Mouse (Mus musculus) cortical plate, adult 2 months (tissue): Measurements from ENCODE around the gene Cops9.
A peak's percentile ranks its signal among the peaks of the same experiment; 100 is the strongest.

Experiments
- CTCF ChIP-seq: fragments of 200-500 bp; IDR thresholded peaks from 2 replicates; pipeline ENCODE4 v1.5.1; 2011; ENCODE audit warnings: mild to moderate bottlenecking, control low read depth, low read length; ENCODE audit not compliant: insufficient read depth; ENCODE audit errors: extremely low read depth
- POLR2A ChIP-seq: fragments of 200-500 bp; IDR thresholded peaks from 2 replicates; pipeline ENCODE4 v1.6.1; 2011; ENCODE audit warnings: mild to moderate bottlenecking, low read length, control low read depth; ENCODE audit not compliant: insufficient read depth; ENCODE audit errors: extremely low read depth

DNA sequence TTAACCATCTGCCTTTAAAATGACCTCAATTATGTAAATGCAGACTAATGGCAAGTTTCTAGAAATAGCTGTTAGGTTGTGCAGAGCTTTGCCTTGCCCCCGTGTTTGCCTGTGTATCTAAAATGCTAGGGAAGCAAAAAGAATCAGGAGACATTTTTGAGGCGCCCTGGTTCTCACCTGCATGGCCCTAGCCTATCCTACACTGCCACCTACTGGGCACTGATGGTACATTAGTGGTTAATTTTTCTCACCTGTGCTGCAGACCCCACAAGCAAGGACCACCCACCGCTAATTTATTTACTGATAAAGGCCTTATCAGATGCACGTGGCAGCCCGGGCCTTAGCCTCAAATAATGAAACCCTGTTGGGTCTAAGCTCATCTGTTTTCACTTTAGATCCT, 30.8 kb downstream of the Cops9 start:
- no peak for TF ChIP-seq POLR2A
- TF ChIP-seq CTCF: peak; percentile 92
